Mouse (Mus musculus): ENCODE data around the gene Scn1b. TPM values are rescaled to one million over a fixed set of nuclear protein-coding genes. Genes with fewer than 3 reads are reported as not detected.

Scn1b gene
- polyA plus RNA-seq, 1 experiment from 2014 or later: 6.8 TPM

DNA sequence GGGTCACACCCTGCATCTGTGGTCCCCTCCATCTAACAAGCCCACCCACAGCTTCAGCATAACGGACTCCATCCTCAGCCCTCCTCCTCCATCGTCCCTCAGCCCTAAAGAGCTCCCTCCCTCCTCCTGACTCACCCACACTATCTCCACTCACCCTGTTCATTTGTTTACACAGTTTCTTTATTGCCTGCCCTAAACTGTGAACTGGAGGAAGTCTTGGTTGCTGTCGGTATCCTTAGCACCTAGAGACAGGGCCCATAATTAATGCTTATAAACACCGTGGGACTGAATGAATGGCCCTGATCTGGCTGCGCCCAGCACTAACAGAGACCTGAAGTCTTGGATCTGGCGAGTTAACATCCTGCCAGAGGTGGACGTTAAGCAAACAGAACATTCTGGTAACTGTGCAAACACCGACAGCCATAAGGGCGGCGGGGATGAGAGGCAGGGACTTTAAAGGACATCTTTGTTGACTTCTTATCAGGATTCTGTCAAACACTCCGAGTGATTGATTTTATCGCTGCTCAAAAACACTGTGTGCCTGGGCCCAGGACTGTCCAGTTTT is 18.9 kb upstream of the Scn1b start:
- no peaks in the 10 kb centered on the region for H3K27me3 ChIP-seq
- no peak overlapping the region for H3K9ac ChIP-seq
- H3K27ac ChIP-seq (replicated peaks): no peak overlapping the region
- ATAC-seq (ENCODE audit: low read depth): no peak
- H3K9me3 ChIP-seq: no peaks in the 10 kb centered on the region
- H3K4me1 ChIP-seq (replicated peaks): peaks cover 32% of the 10 kb centered on the region
- 49% methylated on average over 12 of the region's 12 CpGs for WGBS
- H3K4me3 ChIP-seq: no peak overlapping the region
- H3K4me2 ChIP-seq: no peak overlapping the region
- H3K36me3 ChIP-seq: peaks cover 45% of the 10 kb centered on the region

DNA sequence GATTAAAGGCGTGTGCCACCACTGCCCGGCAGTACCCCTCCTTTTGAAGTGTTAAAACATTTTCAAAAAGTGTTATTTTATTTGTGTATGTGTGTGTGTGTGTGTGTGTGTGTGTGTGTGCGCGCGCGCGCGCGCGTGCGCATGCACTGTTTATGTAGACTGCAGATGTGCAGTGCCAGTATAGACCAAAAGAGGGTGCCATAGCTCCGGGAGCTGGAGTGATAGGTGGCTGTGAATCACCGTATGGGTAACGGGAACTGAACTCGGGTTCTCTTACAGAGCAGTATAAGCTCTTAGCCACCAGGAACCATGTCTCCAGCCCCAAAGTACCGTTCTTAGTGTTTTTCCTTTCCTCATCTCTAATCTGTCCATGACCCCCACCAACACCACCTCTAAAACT is 18.1 kb upstream of the Scn1b start:
- Histone ChIP-seq H3K27ac (replicated peaks) (no peak overlapping the region), H3K27me3 (no peaks in the 10 kb centered on the region), H3K9me3 (no peaks in the 10 kb centered on the region), H3K9ac (no peak overlapping the region), H3K36me3 (peaks cover 53% of the 10 kb centered on the region), H3K4me2 (no peak overlapping the region), H3K4me3 (no peak overlapping the region), H3K4me1 (replicated peaks) (peaks cover 32% of the 10 kb centered on the region)
- WGBS: 95% methylated on average over 16 of the region's 16 CpGs
- ATAC-seq (ENCODE audit: low read depth): no peak

DNA sequence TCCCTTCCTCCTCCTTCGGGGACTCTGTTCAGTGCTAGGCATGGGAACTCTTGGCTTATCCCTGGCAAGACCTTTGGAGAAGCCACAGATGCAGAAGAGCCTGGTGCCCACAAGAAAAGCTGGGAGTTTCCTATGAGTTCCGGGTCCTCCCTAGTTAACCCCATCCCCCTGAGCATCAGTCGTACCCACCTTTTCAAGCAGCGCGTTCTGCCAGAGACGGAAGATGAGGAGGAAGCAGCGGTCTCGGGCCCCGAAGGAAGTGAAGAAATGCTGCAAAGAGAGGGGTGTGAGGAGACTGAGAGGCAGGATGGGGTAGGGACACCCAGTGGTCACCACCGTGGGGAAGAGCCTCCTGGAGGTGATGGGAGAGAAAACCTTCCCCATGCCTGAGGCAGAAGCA is 14.1 kb upstream of the Scn1b start:
- no peak overlapping the region for H3K27ac ChIP-seq (replicated peaks)
- H3K9me3 ChIP-seq: no peaks in the 10 kb centered on the region
- no peaks in the 10 kb centered on the region; the same call in 1 of the 2 replicates for H3K4me1 ChIP-seq (replicated peaks)
- peaks cover 78% of the 10 kb centered on the region for H3K36me3 ChIP-seq
- WGBS: 95% methylated on average over 10 of the region's 10 CpGs
- no peak for ATAC-seq (ENCODE audit: low read depth)
- no peak overlapping the region for H3K4me3 ChIP-seq
- no peaks in the 10 kb centered on the region for H3K27me3 ChIP-seq
- no peak overlapping the region for H3K9ac ChIP-seq
- H3K4me2 ChIP-seq: no peak overlapping the region

DNA sequence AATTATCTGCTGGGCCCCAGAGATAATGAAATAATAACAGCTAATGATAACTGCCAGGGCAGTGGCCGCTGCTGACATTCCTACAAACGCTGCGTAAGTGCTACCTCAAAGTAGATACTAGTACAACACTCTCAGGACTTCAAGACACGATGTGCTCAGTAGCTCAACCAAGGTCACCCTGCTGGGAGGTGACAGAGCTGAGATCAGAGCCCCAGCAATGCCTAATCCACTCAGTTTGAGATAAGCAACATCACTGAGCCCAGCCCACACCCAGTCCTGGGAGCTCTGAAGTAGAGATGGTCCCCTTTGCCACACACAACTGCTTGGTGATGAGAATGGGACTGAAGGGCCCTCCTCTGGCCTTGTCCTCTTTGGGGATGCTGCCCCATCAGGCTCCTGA is 13.5 kb upstream of the Scn1b start:
- H3K4me3 ChIP-seq: no peak overlapping the region
- H3K27ac ChIP-seq (replicated peaks): no peak overlapping the region
- WGBS: 93% methylated on average over 4 of the region's 4 CpGs
- no peaks in the 10 kb centered on the region for H3K27me3 ChIP-seq
- no peak overlapping the region for H3K9ac ChIP-seq
- no peaks in the 10 kb centered on the region for H3K4me1 ChIP-seq (replicated peaks)
- ATAC-seq (ENCODE audit: low read depth): no peak
- H3K36me3 ChIP-seq: peaks cover 84% of the 10 kb centered on the region
- no peaks in the 10 kb centered on the region for H3K9me3 ChIP-seq
- H3K4me2 ChIP-seq: no peak overlapping the region

DNA sequence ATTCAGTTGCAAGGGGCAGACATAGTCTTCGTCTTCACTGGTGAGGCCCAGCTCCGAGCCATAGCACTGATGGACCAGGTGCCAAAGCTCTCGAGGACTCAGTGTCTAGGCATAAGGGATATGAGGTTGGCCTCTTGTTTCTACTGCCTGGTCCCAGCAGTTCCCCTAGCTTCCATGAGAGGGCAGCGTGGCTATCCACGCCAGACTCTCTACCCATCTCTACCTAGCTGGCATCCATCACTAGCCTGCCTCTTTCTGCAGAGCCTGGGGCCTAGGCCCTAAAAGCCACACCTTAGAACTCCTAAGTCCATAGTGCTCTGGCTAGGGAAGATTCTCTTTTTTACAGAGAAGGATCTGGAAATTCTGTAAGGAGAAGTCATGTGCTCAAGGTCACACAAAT is 13.0 kb upstream of the Scn1b start:
- Histone ChIP-seq H3K9me3 (no peaks in the 10 kb centered on the region), H3K27ac (replicated peaks) (no peak overlapping the region), H3K4me3 (no peak overlapping the region), H3K4me2 (no peak overlapping the region), H3K27me3 (no peaks in the 10 kb centered on the region), H3K36me3 (peaks cover 89% of the 10 kb centered on the region), H3K9ac (no peak overlapping the region), H3K4me1 (replicated peaks) (no peaks in the 10 kb centered on the region)
- peak; percentile 49 for ATAC-seq (ENCODE audit: low read depth)
- WGBS: 70% methylated on average over 5 of the region's 5 CpGs

DNA sequence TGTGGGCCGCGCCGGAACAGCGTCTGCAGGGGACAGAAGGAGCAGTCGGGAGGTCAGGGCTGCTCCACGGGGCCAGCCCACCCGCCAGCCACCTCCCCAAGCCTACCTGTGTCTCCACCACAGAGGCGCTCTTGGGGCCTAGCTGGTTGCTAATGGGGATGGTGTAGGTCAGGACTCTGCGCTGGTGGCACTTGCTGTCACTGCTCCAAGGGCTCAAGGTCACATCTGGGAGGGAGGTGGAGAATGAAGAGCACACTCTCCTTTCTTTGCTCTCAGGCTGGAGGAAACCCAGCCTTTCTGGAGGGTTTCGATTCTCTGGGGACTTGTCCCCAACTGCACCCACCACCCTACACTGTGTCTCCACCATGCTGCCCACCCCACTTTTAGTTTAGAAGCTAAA is 8.9 kb upstream of the Scn1b start:
- no peaks in the 10 kb centered on the region for H3K27me3 ChIP-seq
- H3K9me3 ChIP-seq: no peaks in the 10 kb centered on the region
- no peaks in the 10 kb centered on the region for H3K4me1 ChIP-seq (replicated peaks)
- no peak overlapping the region for H3K4me2 ChIP-seq
- H3K4me3 ChIP-seq: no peak overlapping the region
- ATAC-seq (ENCODE audit: low read depth): no peak
- no peak overlapping the region for H3K9ac ChIP-seq
- H3K27ac ChIP-seq (replicated peaks): no peak overlapping the region
- H3K36me3 ChIP-seq: peaks cover 100% of the 10 kb centered on the region
- 96% methylated on average over 10 of the region's 10 CpGs for WGBS

DNA sequence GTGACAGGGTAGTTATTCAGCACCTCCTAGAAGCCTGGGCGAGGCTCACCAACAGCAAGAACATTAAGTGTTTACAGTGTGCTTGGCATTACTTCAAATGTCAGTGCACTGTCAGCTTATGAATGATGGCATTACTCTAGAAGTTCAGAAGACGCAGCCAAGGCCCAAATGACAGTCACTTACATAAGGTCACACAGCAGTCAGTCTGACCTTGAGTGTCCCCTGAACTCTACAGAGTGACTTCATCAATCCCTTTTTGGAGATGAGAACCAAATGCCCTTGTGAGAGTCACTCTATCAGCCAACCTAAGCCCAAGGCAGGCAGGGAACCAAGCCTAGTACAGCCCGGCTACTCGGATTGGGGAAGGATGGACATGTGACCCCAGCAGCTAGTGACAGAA is 5.1 kb upstream of the Scn1b start:
- Histone ChIP-seq H3K4me3 (no peak overlapping the region), H3K27me3 (peaks cover 9% of the 10 kb centered on the region), H3K27ac (replicated peaks) (no peak overlapping the region), H3K4me1 (replicated peaks) (peaks cover 8% of the 10 kb centered on the region), H3K9ac (no peak overlapping the region), H3K9me3 (no peaks in the 10 kb centered on the region), H3K4me2 (no peak overlapping the region), H3K36me3 (peaks cover 88% of the 10 kb centered on the region)
- no peak for ATAC-seq (ENCODE audit: low read depth)
- 89% methylated on average over 4 of the region's 4 CpGs for WGBS

DNA sequence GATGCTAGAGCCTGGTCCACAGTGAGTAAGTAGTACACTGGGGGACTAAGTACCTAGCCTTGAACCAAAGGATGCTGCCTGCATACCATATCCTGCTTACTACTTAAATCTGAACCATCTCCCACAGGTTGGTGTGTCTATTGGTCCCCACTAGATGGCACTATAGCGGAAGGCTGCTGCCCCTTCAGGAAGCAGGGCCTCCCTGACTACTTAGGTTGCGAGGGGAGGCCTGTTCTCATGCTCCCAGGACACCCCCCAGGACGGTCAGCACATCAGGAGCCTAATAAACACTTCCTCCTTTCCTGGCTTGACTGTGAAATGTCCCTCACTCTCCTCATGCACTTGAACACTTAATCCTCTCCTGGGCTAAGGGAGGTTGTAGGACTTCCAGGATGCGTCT is 4.0 kb upstream of the Scn1b start:
- no peak overlapping the region for H3K9ac ChIP-seq
- peaks cover 19% of the 10 kb centered on the region for H3K27me3 ChIP-seq
- no peak overlapping the region for H3K27ac ChIP-seq (replicated peaks)
- no peak for ATAC-seq (ENCODE audit: low read depth)
- H3K36me3 ChIP-seq: peaks cover 78% of the 10 kb centered on the region
- H3K4me3 ChIP-seq: no peak overlapping the region
- H3K4me1 ChIP-seq (replicated peaks): peaks cover 18% of the 10 kb centered on the region
- WGBS: 41% methylated on average over 4 of the region's 4 CpGs
- no peak overlapping the region for H3K4me2 ChIP-seq
- H3K9me3 ChIP-seq: no peaks in the 10 kb centered on the region

DNA sequence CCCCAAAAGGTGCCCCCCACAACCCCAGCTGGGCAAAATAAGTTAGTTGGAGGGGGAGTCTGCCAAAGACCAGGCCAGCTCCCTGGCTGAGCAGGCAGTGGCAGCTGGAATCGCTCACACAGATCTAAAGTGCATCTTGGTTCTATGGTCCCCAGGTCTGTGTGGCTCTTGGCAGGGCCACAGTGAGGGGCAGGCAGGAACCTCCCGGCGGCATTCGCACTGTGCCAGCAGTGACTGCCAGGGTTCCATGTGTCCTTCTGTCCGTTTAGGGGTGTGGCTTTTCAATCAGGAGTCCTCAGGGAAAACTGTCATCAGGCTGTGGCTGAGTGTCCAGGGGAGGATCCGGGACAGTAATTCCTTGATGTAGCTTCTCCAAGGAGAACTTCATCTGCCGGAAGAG is 3.4 kb upstream of the Scn1b start:
- peaks cover 25% of the 10 kb centered on the region for H3K27me3 ChIP-seq
- no peak overlapping the region for H3K4me2 ChIP-seq
- peaks cover 21% of the 10 kb centered on the region for H3K4me1 ChIP-seq (replicated peaks)
- 91% methylated on average over 7 of the region's 7 CpGs for WGBS
- H3K4me3 ChIP-seq: no peak overlapping the region
- peaks cover 72% of the 10 kb centered on the region for H3K36me3 ChIP-seq
- H3K9ac ChIP-seq: no peak overlapping the region
- ATAC-seq (ENCODE audit: low read depth): no peak
- no peak overlapping the region for H3K27ac ChIP-seq (replicated peaks)
- H3K9me3 ChIP-seq: no peaks in the 10 kb centered on the region

DNA sequence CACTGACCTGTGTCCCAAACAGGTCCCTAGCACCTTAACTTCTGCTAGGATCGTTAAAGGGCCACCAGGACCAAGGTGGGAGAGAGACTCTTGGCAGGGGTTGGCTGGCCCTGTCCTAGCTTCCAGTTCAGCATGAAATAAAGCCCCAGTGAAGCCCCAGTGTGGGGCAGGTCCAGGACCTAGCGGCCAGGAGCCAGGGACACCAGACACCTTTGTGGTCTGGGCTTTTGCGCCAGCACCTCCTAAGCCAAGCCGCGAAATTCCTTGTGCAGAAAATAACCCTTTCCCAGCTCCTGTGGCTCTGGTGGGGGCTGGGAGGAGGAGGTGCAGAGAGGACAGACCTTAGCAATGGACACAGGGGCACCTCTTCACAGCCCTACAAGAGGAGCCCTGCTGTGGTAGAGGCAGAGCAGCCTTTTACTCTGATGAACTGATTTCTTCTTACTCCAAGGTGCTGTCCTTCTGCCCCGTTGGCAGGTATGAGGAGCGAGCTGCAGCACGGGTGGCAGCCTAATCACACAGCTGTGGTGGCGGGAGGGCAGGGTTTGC is 1.4 kb upstream of the Scn1b start:
- Histone ChIP-seq H3K9me3 (no peaks in the 10 kb centered on the region), H3K4me3 (no peak overlapping the region), H3K36me3 (peaks cover 52% of the 10 kb centered on the region), H3K4me1 (replicated peaks) (peaks cover 21% of the 10 kb centered on the region), H3K27me3 (peaks cover 35% of the 10 kb centered on the region), H3K9ac (no peak overlapping the region), H3K4me2 (no peak overlapping the region), H3K27ac (replicated peaks) (no peak overlapping the region)
- 72% methylated on average over 9 of the region's 9 CpGs for WGBS
- peak; percentile 8; the same call in 1 of the 2 replicates for ATAC-seq (ENCODE audit: low read depth)

DNA sequence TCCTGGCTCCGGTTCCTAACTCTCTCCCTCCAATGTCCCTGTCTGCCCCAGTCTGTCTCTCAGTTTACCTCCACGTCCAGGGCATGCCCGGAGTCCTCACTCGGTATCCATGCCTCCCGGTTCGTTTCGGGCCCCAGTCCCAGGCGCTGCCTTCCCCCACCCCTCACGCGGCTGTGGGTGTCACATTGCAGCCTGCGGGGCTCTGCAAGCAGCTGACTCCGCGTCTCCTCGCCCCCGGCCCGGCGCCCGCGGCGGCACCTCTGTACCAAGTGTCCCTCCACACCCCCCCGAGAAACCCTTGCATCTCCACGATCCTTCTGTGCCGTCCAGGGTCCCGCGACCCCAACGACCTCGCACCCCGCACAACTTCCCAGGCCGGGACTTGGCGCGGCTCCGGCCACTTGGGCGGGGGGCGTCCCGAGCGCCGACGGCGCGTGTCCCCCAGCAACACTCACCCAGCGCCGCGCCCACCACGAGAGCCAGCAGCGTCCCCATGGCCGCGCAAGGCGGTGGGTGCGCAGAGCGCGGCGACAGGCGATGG is 522 bp downstream of the Scn1b start:
- peak overlapping the region; percentile 91 for H3K4me2 ChIP-seq
- peak overlapping the region; percentile 57 for H3K4me3 ChIP-seq
- H3K27me3 ChIP-seq: peaks cover 35% of the 10 kb centered on the region
- peaks cover 33% of the 10 kb centered on the region for H3K36me3 ChIP-seq
- 1% methylated on average over 46 of the region's 53 CpGs for WGBS
- H3K4me1 ChIP-seq (replicated peaks): peaks cover 21% of the 10 kb centered on the region
- ATAC-seq (ENCODE audit: low read depth): no peak
- peak overlapping the region; percentile 82 for H3K9ac ChIP-seq
- H3K9me3 ChIP-seq: no peaks in the 10 kb centered on the region
- no peak overlapping the region for H3K27ac ChIP-seq (replicated peaks)

DNA sequence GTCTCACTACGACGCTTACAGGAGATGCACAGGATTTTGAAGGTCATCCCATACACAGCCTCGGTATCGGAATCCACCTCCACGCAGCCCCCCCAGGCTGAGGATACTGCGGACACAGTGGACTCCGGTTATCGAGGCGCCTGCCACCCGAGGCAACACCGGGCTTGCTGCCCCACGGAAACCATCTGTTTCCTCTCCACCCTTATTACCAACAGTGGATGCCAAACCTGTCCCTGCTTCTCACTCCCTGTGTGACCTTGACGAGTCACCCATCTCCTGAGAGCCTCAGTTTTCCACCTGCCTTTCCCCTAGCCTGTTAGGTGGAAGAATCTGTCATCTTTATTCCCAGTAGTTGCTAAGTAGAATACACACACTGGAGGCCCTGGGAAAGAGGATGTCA is 1.7 kb downstream of the Scn1b start:
- 80% methylated on average over 13 of the region's 13 CpGs for WGBS

DNA sequence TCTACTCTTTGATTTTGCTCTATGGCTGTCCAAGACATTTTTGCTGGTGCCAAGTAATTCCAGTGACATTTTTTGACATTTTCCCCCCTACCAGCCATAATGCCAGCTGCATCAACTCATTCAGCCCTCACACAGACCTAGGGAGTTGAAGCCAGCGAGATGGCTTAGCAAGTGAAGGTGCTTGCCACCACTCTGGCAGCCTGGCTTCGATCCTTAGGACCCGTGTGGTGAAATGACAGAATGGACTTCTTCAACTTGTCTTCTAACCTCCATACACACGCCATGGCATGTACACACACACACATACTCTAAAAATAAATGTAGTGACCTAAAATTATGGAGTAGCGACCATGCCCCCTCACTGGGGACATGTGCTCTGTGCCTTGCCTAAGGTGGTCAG is 2.4 kb downstream of the Scn1b start:
- Histone ChIP-seq H3K36me3 (peaks cover 14% of the 10 kb centered on the region), H3K4me1 (replicated peaks) (peaks cover 21% of the 10 kb centered on the region), H3K27ac (replicated peaks) (no peak overlapping the region), H3K4me2 (no peak overlapping the region), H3K27me3 (peaks cover 35% of the 10 kb centered on the region), H3K9ac (no peak overlapping the region), H3K9me3 (no peaks in the 10 kb centered on the region), H3K4me3 (no peak overlapping the region)
- 90% methylated on average over 5 of the region's 5 CpGs for WGBS
- ATAC-seq (ENCODE audit: low read depth): no peak

More for the DNA sequence above, 1.7 kb downstream of the Scn1b start:
- Histone ChIP-seq H3K27me3 (peaks cover 35% of the 10 kb centered on the region), H3K9ac (no peak overlapping the region), H3K4me1 (replicated peaks) (peaks cover 21% of the 10 kb centered on the region), H3K4me3 (no peak overlapping the region), H3K27ac (replicated peaks) (no peak overlapping the region), H3K36me3 (peaks cover 21% of the 10 kb centered on the region), H3K4me2 (no peak overlapping the region), H3K9me3 (no peaks in the 10 kb centered on the region)
- no peak for ATAC-seq (ENCODE audit: low read depth)
